Mouse (Mus musculus) forebrain, embryonic 10.5 days (tissue): ENCODE results near the gene Med12l. TPM values are rescaled to one million over a fixed set of nuclear protein-coding genes. Genes with fewer than 3 reads are reported as not detected.

Source experiments
- polyA plus RNA-seq: library from polyadenylated mRNA; unstranded; fragments of >200 nt; fragmentation: Nextera tagmentation; extraction: Ambion mirVana; gene quantifications from 2 replicates; pipeline ENCODE4 v1.2.1, GENCODE M21; 2016

The Med12l gene
- polyA plus RNA-seq, 1 experiment from 2014 or later: 3.1 TPM

Other genes starting within 250 kb of the Med12l start
- gene Mindy4b-ps, start 183.5 kb upstream of the Med12l start, polyA plus RNA-seq: not detected in 2 replicates
- 0.15 TPM in 1 of 2 replicates, not detected in the other for gene Clrn1, start 120.5 kb upstream of the Med12l start, polyA plus RNA-seq
- 1.6 TPM in 2 replicates for gene Gpr171, start 96.0 kb downstream of the Med12l start, polyA plus RNA-seq
- gene P2ry14, start 147.8 kb downstream of the Med12l start, polyA plus RNA-seq: 1.9 and 2.4 TPM in 2 replicates
- gene Gpr87, start 189.3 kb downstream of the Med12l start, polyA plus RNA-seq: 0.17 and 0.20 TPM in 2 replicates
- 0.52 and 0.67 TPM in 2 replicates for gene P2ry13, start 205.1 kb downstream of the Med12l start, polyA plus RNA-seq